Mouse (Mus musculus) activated CD4-positive, CD25-positive, alpha-beta regulatory T cell, adult 4 months (primary cell): ENCODE data around the gene Grm4. TPM values are rescaled to one million over a fixed set of nuclear protein-coding genes. Genes with fewer than 3 reads are reported as not detected.
A peak's percentile ranks its signal among the peaks of the same experiment; 100 is the strongest.
"Not testable (repeated sequence)": the region's sequence is repeated elsewhere in the genome, so short reads cannot be mapped to it uniquely, and the experiment has no call there.

ENCODE experiments used
- ATAC-seq: one replicate; pipeline ENCODE4 v1.8.0; 2017
- polyA plus RNA-seq, 2 experiments: library from polyadenylated mRNA; unstranded; fragments of 100-300 nt; shearing (Covaris generic); gene quantifications; one replicate each; pipeline ENCODE4 v1.2.1; 2017

Grm4 gene
- polyA plus RNA-seq, 2 experiments from 2014 or later, result 0.18 TPM; not detected in 1

- no peak for ATAC-seq
These were observed 131.8 kb downstream of the Grm4 start for GRCm38 (mm10) chr17:27389221-27390000.

GRCm38 (mm10) chr17:27386438-27386837 is 134.8 kb downstream of the Grm4 start:
- ATAC-seq, result no peak

DNA sequence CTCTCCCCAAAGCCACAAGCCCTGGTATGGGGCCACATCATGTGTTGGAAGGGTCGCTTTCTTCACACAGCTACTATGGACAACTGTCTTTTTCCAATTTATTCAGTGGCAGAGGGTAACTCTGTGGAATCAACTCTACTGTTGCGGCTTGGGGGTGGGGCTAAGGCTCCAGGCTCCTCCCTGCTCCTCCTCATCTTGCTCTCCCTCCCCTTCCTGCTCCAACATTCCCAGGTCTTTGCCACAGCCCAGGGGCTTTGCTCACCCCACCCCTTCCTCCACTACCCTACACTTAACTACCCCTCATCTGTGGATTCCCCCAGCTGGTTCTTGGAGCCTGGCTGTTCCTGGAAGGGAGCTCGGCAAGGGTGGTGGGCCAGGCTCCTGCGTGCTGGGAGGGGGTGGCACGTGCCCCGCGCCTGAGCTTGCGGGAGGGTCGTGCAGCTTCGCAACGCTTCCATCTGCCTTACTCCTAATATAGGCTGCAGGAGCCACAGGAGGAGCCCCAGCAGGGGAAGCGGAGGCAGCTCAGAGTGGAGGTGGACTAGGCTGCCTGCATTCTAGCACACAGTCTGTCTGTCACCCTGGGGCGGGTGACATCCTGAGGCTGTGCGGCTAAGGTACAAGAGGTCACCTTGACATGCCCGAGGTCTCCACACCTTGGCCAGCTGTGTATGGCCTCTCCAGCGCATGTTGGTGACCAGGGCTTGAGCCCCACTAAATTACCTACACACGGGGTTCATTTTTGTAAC is 135.5 kb downstream of the Grm4 start:
- no peak for ATAC-seq

GRCm38 (mm10) chr17:27382916-27383315 is 138.3 kb downstream of the Grm4 start:
- ATAC-seq, result no peak

DNA sequence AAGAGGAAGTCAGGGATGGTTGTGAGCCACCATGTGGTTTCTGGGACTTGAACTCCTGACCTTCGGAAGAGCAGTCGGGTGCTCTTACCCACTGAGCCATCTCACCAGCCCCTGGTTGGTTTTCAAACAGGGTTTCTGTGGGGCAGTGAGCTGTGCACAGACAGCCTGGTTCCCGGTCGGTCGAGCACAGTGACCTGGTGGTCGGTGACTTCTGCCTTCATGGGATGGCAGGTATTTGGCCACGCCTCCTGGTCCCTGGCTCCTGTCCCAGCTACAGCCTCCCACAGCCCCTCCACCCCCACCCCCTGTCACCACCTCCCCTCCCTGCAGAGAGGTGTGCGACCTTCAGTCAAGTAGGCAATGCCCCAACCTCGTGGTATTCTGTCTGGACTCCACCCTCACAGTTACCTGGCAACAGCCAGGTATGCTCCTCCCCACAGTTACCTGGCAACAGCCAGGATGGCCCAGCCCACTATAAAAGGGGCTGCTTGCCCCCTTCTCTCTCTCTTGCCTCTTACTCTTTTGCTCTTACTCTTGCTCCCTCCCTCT is 140.2 kb downstream of the Grm4 start:
- ATAC-seq, result not testable (repeated sequence)

GRCm38 (mm10) chr17:27378977-27379376 is 142.2 kb downstream of the Grm4 start:
- no peak for ATAC-seq

DNA sequence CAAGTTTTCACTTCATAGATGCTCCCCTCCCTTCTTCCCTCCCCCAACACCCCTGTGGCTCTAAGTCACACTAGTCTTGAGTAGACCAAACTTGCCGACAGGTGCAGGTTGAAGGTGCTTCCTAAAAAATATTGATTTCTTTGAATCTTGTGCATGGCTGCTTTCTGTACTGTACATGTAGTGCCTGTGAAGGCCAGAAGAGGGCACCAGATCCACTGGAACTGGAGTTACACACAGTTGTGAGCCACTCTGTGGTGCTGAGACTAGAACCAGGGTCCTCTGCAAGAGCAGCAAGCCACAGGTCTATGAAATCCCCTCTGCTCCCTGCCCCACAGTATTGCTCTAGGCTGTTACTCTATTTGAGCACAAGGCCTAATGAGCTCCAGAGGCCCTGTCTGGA is 144.1 kb downstream of the Grm4 start:
- no peak for ATAC-seq

GRCm38 (mm10) chr17:27375551-27375950 is 145.7 kb downstream of the Grm4 start:
- peak; percentile 80 for ATAC-seq

Other genes with a start within 250 kb of the Grm4 start
- 10 to 100 TPM; 48.0 to 73.5 TPM for gene Hmga1, start 35.1 kb upstream of the Grm4 start, polyA plus RNA-seq
- 100 to 1,000 TPM in 1 of 2 experiments, 10 to 100 TPM in 1; 98.5 to 118 TPM for gene AI413582, start 44.4 kb upstream of the Grm4 start, polyA plus RNA-seq
- gene Nudt3, start 102.1 kb upstream of the Grm4 start, polyA plus RNA-seq, result 10 to 100 TPM; 34.7 to 38.1 TPM
- gene RPS10-NUDT3, start 113.8 kb upstream of the Grm4 start, polyA plus RNA-seq, result not detected
- gene Rps10, start 115.3 kb upstream of the Grm4 start, polyA plus RNA-seq, result 1,000 to 10,000 TPM; 1,853 to 2,245 TPM
- 10 to 100 TPM; 26.9 to 41.1 TPM for gene Pacsin1, start 134.1 kb upstream of the Grm4 start, polyA plus RNA-seq
- under 1 TPM in 1 of 2 experiments, not detected in 1; 0.50 TPM for gene Spdef, start 207.6 kb upstream of the Grm4 start, polyA plus RNA-seq